Mouse (Mus musculus) embryonic facial prominence, embryonic 10.5 days (tissue): Measurements from ENCODE around the gene Nhp2. TPM values are rescaled to one million over a fixed set of nuclear protein-coding genes. Genes with fewer than 3 reads are reported as not detected.
"Not testable (repeated sequence)": the region's sequence is repeated elsewhere in the genome, so short reads cannot be mapped to it uniquely, and the experiment has no call there.

Experiments used
- DNase-seq: peaks from one replicate; pipeline ENCODE4 v3.0.0-alpha.2; 2017; ENCODE audit warnings: low spot score
- H3K27ac ChIP-seq: fragments of 300-500 bp; sonication (generic); replicated peaks from 2 replicates; pipeline ENCODE4 v1.5.1; 2016; ENCODE audit warnings: mild to moderate bottlenecking
- H3K27me3 ChIP-seq: fragments of 300-500 bp; sonication (generic); replicated peaks from 2 replicates; pipeline ENCODE4 v1.6.1; 2016; ENCODE audit warnings: low read depth, mild to moderate bottlenecking; ENCODE audit not compliant: poor library complexity, severe bottlenecking
- H3K36me3 ChIP-seq: fragments of 300-500 bp; sonication (generic); replicated peaks from 2 replicates; pipeline ENCODE4 v1.6.1; 2016; ENCODE audit warnings: mild to moderate bottlenecking, moderate library complexity
- H3K4me1 ChIP-seq: fragments of 300-500 bp; sonication (generic); 2 replicates; pipeline ENCODE4 v1.6.1; 2016
- H3K4me3 ChIP-seq: fragments of 300-500 bp; sonication (generic); 2 replicates; pipeline ENCODE4 v1.5.1; 2016; ENCODE audit warnings: mild to moderate bottlenecking, moderate library complexity
- H3K9me3 ChIP-seq: fragments of 300-500 bp; sonication (generic); 2 replicates; pipeline ENCODE4 v1.6.1; 2016; ENCODE audit warnings: mild to moderate bottlenecking
- WGBS: fragments of 180-500 bp; shearing (Covaris S2); methylation state at CpG from one replicate; pipeline ENCODE4 v1.1.7; 2016; 5-methylcytosine and 5-hydroxymethylcytosine counted together
- polyA plus RNA-seq: library from polyadenylated mRNA; unstranded; fragments of >200 nt; fragmentation: Nextera tagmentation; extraction: Ambion mirVana; gene quantifications from 2 replicates; pipeline ENCODE4 v1.2.1, GENCODE M21; 2016

The Nhp2 gene
- polyA plus RNA-seq, 1 experiment from 2014 or later: 260 TPM

DNA sequence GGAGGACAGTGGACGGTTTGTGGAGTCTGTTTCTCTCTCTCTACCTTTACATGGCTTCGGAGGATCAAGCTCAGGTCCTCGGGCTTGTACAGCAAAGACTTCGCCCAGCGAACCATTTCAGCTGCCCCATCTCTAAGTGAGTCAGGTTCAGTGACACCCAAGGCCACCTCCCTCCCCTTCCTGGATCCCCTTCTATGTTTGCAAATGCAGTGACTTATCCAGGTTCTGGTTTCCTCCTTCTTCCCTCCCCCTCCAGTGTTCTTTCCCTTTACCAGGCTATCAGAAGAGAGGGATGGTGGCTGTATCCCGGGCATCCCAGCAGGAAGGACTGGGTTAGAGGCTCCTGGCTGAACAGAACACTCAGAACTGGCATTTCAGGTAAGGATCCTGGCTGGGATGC is 34.2 kb downstream of the Nhp2 start:
- H3K27ac ChIP-seq: no peak overlapping the region
- no peak for DNase-seq
- 92% methylated on average over 6 of the region's 6 CpGs for WGBS
- H3K4me1 ChIP-seq: peaks cover 38% of the 10 kb centered on the region
- no peaks in the 10 kb centered on the region for H3K36me3 ChIP-seq
- no peaks in the 10 kb centered on the region for H3K9me3 ChIP-seq
- no peak overlapping the region for H3K4me3 ChIP-seq
- peaks cover 40% of the 10 kb centered on the region for H3K27me3 ChIP-seq

DNA sequence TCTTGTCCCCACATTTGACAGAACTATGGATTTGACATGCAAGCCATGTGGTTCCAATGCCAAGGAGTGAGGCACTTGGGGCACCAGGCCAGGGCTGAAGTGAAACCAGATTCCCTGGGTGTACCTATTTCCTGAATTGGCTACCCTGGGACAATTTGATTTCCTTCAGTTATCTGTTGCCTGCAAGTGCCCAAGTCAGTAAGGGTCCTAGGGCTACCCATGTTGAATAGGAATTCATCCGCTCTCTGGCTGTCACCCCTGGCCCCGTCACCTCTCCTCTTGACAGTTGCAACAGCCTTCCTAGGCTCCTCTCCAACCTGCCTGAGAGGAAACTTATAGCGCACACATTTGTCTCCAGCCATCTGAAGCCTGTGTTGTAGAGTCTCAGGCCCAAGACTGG is 35.4 kb downstream of the Nhp2 start:
- WGBS: 91% methylated on average over 3 of the region's 3 CpGs

DNA sequence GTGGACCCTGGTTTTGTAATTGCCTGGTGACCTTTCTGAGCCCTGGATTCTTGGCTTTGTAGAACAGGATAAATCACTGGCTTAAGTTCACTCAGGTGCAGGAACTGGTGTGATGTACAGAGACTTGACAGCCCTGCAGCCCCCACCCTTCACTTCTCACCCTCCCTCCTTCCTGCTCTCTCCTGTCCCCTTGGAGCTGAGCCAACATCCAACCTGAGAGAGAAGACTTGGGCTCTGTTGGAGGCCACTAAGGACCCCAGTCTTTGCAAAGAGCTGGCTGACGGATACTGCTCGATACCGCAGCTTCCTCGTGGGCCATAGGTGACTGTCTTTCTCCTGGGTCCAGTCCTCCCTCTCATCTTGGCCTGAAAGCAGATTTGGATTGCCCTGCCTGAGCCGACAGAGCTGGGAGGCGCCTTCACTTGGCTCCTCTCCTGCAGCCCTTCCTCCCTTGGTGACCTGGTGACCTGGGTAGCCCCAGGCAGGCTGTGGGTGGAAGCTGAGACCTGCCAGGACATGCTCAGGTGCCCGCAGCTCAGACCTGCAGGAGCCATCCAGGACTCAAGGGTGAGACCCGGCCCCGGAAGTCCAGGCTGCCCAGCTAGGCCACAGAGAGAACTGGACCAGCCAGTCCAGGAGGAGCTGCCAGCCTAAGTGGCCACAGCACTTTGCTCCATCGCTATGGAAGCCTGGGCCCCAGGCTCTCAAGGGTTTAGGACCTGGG is 37.4 kb downstream of the Nhp2 start:
- Histone ChIP-seq H3K27me3 (peaks cover 10% of the 10 kb centered on the region), H3K27ac (0 out of 2 replicates have a peak overlapping the region, but pooled peaks have one; percentile 11), H3K4me3 (no peak overlapping the region), H3K9me3 (no peaks in the 10 kb centered on the region), H3K36me3 (no peaks in the 10 kb centered on the region), H3K4me1 (peaks cover 20% of the 10 kb centered on the region)
- WGBS: 71% methylated on average over 10 of the region's 10 CpGs
- DNase-seq: no peak

More for the DNA sequence above, 35.4 kb downstream of the Nhp2 start:
- no peak for DNase-seq
- no peaks in the 10 kb centered on the region for H3K36me3 ChIP-seq
- H3K9me3 ChIP-seq: no peaks in the 10 kb centered on the region
- H3K27me3 ChIP-seq: peaks cover 30% of the 10 kb centered on the region
- H3K27ac ChIP-seq: no peak overlapping the region
- no peak overlapping the region for H3K4me3 ChIP-seq
- peaks cover 33% of the 10 kb centered on the region for H3K4me1 ChIP-seq

DNA sequence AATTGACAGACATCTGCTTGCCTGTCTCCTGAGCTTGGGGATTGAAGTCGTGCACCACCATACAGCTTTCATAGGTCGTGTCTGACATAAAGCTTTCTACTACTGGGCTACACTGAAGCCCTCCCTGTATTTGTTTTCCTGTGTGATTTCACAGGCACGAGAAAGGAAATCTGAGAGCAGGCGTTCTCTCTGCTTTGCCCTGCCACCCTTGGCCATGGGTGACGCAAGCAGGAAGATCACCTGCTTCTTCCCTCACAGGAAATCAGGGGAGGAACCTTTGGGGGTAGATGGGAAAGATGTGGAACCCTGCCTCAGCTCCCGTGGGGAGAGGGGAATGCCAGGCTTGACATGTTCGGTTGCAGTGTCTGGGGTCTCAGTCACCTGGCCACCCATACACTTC is 38.8 kb downstream of the Nhp2 start:
- H3K4me1 ChIP-seq: peaks cover 20% of the 10 kb centered on the region
- H3K36me3 ChIP-seq: no peaks in the 10 kb centered on the region
- H3K27ac ChIP-seq: no peak overlapping the region
- no peaks in the 10 kb centered on the region for H3K27me3 ChIP-seq
- no peaks in the 10 kb centered on the region for H3K9me3 ChIP-seq
- DNase-seq: no peak
- H3K4me3 ChIP-seq: no peak overlapping the region
- 67% methylated on average over 7 of the region's 7 CpGs for WGBS

DNA sequence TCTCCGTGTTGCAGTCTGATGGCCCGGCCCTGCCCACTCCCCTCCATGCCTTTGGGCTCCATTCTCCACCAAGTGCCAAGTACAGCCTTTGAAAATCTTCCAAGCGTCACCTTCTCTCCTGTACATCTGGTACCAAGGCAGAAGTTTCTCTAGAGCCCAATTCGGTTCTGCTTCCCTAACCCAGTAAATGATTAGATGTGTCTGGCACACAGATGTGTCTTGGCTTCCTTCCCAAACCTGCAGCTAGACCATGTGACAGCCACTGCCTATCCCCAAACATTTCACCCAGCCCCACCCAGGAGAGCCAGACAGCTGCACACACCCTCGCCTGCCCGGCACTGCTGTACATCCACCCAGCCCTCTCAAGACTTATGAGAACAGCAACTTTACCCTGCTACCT is 39.2 kb downstream of the Nhp2 start:
- H3K9me3 ChIP-seq: no peaks in the 10 kb centered on the region
- no peaks in the 10 kb centered on the region for H3K27me3 ChIP-seq
- 79% methylated on average over 6 of the region's 6 CpGs for WGBS
- DNase-seq: no peak
- H3K36me3 ChIP-seq: no peaks in the 10 kb centered on the region
- no peak overlapping the region for H3K4me3 ChIP-seq
- no peak overlapping the region for H3K27ac ChIP-seq
- peaks cover 20% of the 10 kb centered on the region for H3K4me1 ChIP-seq

DNA sequence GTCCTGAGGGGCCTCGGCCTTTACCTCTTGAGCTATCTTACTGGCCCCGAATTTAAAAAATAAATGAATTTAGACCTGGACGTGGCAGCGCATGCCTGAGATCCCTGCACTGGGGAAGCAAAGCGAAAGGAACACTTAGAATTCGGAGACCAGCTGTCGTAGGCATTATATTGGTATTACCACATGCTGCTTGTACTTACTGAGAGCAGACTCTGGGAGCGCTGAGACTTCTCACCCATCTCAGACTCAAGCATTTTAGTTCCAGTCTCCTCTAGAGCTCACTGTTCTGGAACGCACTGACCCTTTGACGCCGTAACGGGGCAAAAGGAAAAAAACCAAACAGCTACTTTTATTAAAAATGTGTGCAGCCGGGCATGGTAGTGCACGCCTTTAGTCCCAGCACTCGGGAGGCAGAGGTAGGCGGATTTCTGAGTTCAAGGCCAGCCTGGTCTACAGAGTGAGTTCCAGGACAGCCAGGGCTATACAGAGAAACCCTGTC is 42.4 kb downstream of the Nhp2 start:
- no peak for DNase-seq
- Histone ChIP-seq H3K4me3 (no peak overlapping the region), H3K4me1 (peaks cover 17% of the 10 kb centered on the region), H3K27me3 (no peaks in the 10 kb centered on the region), H3K27ac (no peak overlapping the region), H3K36me3 (no peaks in the 10 kb centered on the region), H3K9me3 (no peaks in the 10 kb centered on the region)
- WGBS: 86% methylated on average over 16 of the region's 16 CpGs

DNA sequence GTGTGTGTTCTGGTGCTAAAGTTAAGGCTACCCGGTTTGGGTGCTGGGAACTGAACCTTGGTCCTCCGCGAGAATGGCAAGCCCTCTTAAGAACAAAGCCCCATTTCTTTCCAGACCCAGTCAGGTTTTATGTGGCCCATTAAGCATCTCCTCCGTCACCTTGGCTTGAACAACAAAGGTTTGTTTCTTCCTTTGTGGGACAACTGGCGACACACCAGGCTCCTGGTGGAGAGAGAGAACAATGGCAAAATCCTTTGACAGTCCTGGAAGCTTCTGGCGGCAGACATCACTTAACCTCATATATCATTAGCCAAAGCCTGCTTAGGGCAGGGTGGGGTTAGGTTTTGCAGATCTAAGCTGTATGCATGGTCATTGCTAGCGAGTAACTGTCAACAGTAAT is 43.1 kb downstream of the Nhp2 start:
- peaks cover 12% of the 10 kb centered on the region for H3K4me1 ChIP-seq
- H3K27ac ChIP-seq: no peak overlapping the region
- H3K27me3 ChIP-seq: no peaks in the 10 kb centered on the region
- DNase-seq: no peak
- 81% methylated on average over 7 of the region's 7 CpGs for WGBS
- H3K9me3 ChIP-seq: no peaks in the 10 kb centered on the region
- no peak overlapping the region for H3K4me3 ChIP-seq
- H3K36me3 ChIP-seq: no peaks in the 10 kb centered on the region

DNA sequence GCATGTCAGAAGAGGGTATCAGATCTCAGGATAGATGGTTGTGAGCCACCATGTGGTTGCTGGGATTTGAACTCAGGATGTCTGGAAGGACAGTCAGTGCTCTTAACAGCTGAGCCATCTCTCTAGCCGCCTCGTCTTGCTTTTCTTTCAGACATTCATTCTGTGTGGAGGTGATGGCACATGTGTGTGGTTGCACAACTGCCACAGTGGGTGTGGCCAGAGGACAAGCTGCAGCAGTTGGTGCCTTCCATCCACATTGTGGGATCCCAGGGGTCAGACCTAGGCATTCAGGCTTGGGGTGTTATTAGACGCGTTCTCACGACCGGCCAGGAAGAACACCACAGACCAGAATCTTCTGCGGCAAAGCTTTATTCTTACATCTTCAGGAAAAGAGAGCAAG is 45.2 kb downstream of the Nhp2 start:
- H3K4me1 ChIP-seq, DNase-seq, H3K27me3 ChIP-seq, H3K36me3 ChIP-seq, H3K27ac ChIP-seq, H3K4me3 ChIP-seq, H3K9me3 ChIP-seq: not testable (repeated sequence)
- WGBS: 95% methylated on average over 7 of the region's 7 CpGs

DNA sequence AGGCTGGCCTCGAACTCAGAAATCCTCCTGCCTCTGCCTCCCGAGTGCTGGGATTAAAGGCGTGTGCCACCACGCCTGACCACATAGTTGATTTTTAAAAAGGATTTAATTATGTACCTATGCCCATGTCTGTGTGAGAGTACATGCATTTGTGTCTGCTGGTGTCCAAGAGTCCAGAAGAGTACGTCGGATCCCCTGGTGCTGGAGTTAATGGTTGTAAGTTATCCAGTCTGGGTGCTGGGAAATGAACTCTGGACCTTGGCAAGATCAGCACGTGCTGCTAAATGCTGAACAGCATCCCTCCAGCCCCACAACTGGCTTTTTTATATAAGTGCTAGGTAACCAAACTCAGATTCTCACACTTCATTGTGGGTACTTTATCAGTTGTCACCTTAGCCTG is 51.3 kb downstream of the Nhp2 start:
- Histone ChIP-seq H3K27me3 (no peaks in the 10 kb centered on the region), H3K4me3 (no peak overlapping the region), H3K9me3 (no peaks in the 10 kb centered on the region), H3K36me3 (no peaks in the 10 kb centered on the region), H3K27ac (no peak overlapping the region), H3K4me1 (no peaks in the 10 kb centered on the region)
- WGBS: 95% methylated on average over 7 of the region's 7 CpGs
- no peak for DNase-seq

DNA sequence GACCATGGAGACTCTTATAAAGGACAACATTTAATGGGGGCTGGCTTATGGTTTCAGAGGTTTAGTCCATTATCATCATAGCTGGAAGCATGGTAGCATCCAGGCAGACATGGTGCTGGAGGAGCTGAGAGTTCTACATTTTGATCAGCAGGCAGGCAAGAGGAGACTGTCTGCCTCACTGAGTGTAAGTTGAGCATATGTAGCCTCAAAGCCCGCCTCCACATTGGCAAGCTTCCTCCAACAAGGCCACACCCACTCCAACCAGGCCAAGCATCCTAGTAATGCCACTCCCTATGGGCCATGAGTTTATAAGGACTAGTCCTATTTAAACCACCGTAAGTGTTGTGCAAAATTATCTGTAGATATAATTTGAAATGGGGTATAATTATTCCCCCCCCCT is 51.8 kb downstream of the Nhp2 start:
- 71% methylated on average over 2 of the region's 2 CpGs for WGBS
- no peak overlapping the region for H3K4me3 ChIP-seq
- H3K4me1 ChIP-seq: no peaks in the 10 kb centered on the region
- no peak overlapping the region for H3K27ac ChIP-seq
- H3K9me3 ChIP-seq: no peaks in the 10 kb centered on the region
- no peaks in the 10 kb centered on the region for H3K27me3 ChIP-seq
- no peaks in the 10 kb centered on the region for H3K36me3 ChIP-seq
- DNase-seq: no peak

DNA sequence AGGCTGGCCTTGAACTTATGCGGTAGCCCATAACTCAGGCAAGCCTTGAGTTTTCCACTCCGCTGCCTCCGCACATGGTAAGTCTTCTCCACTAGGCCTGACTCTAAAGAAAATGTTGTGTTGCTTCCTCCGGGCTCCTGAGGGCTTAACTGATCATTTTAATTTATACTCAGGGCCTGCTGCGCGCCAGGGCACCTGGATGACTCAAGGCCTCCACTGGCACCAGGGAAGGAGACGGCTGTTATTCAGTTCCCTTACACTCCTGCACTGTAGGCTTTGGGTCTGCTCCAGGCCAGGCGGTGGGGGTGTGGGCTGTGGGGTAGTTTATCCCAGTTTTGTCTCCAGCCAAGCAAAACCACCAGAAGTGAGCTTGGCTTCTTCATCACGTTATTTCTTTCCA is 53.8 kb downstream of the Nhp2 start:
- H3K36me3 ChIP-seq: no peaks in the 10 kb centered on the region
- no peak overlapping the region for H3K27ac ChIP-seq
- DNase-seq: no peak
- H3K4me1 ChIP-seq: no peaks in the 10 kb centered on the region
- H3K4me3 ChIP-seq: no peak overlapping the region
- H3K9me3 ChIP-seq: no peaks in the 10 kb centered on the region
- WGBS: 82% methylated on average over 9 of the region's 9 CpGs
- no peaks in the 10 kb centered on the region for H3K27me3 ChIP-seq
